Mouse (Mus musculus): ENCODE results near the gene Myd88.

The Myd88 gene

GRCm38 (mm10) chr9:119297696-119298095 is 43.5 kb downstream of the Myd88 start:
- DNase-seq (ENCODE audit: low spot score) = no peak

GRCm38 (mm10) chr9:119290791-119291190 is 50.4 kb downstream of the Myd88 start:
- no peak for DNase-seq (ENCODE audit: low spot score)
